Mouse (Mus musculus): Measurements from ENCODE around the gene Serpina3m. TPM values are rescaled to one million over a fixed set of nuclear protein-coding genes. Genes with fewer than 3 reads are reported as not detected.

Gene Serpina3m
- polyA plus RNA-seq, 1 experiment from 2014 or later, result not detected

GRCm38 (mm10) chr12:104433951-104434735, 95.9 kb downstream of the Serpina3m start:
- H3K4me3 ChIP-seq, result no peak overlapping the region
- no peaks in the 10 kb centered on the region for H3K27me3 ChIP-seq (replicated peaks)
- no peaks in the 10 kb centered on the region for H3K36me3 ChIP-seq
- H3K9ac ChIP-seq, result no peak overlapping the region
- H3K4me1 ChIP-seq, result no peaks in the 10 kb centered on the region; the same call in 1 of the 2 replicates
- H3K27ac ChIP-seq, result no peak overlapping the region; the same call in 1 of the 2 replicates
- peak; percentile 69 for ATAC-seq (ENCODE audit: low FRiP score, low read depth)
- 61% methylated on average over 20 of the region's 20 CpGs for WGBS
- H3K9me3 ChIP-seq, result no peaks in the 10 kb centered on the region
- H3K4me2 ChIP-seq (replicated peaks), result peak overlapping the region; percentile 30

- 11% methylated on average over 22 of the region's 22 CpGs for WGBS
- Histone ChIP-seq H3K27me3 (replicated peaks) (0 out of 2 replicates have a peak, but pooled peaks cover 3% of the 10 kb centered on the region), H3K4me3 (no peak overlapping the region), H3K9ac (no peak overlapping the region), H3K9me3 (no peaks in the 10 kb centered on the region), H3K27ac (no peak overlapping the region), H3K36me3 (no peaks in the 10 kb centered on the region), H3K4me2 (replicated peaks) (no peak overlapping the region), H3K4me1 (peaks cover 5% of the 10 kb centered on the region; the same call in 1 of the 2 replicates)
- ATAC-seq (ENCODE audit: low FRiP score, low read depth), result peak; percentile 71
Measured at GRCm38 (mm10) chr12:104440087-104440760, 101.9 kb downstream of the Serpina3m start.

GRCm38 (mm10) chr12:104443716-104444115, 105.4 kb downstream of the Serpina3m start:
- no peak overlapping the region for H3K27ac ChIP-seq
- ATAC-seq (ENCODE audit: low FRiP score, low read depth), result no peak
- H3K36me3 ChIP-seq, result no peaks in the 10 kb centered on the region
- peaks cover 5% of the 10 kb centered on the region; the same call in 1 of the 2 replicates for H3K4me1 ChIP-seq
- H3K4me2 ChIP-seq (replicated peaks), result no peak overlapping the region
- H3K4me3 ChIP-seq, result no peak overlapping the region
- H3K9me3 ChIP-seq, result no peaks in the 10 kb centered on the region
- no peak overlapping the region for H3K9ac ChIP-seq
- 87% methylated on average over 11 of the region's 11 CpGs for WGBS
- H3K27me3 ChIP-seq (replicated peaks), result 0 out of 2 replicates have a peak, but pooled peaks cover 3% of the 10 kb centered on the region

Other genes with a start within 250 kb of the Serpina3m start
- gene Serpina5, start 237.4 kb upstream of the Serpina3m start, polyA plus RNA-seq (2016; fragmentation: Nextera tagmentation; extraction: Ambion mirVana), result not detected in 2 replicates
- gene Serpina3a, start 225.8 kb upstream of the Serpina3m start, polyA plus RNA-seq (2016; fragmentation: Nextera tagmentation; extraction: Ambion mirVana), result not detected in 2 replicates
- not detected in 2 replicates for gene Serpina3b, start 210.5 kb upstream of the Serpina3m start, polyA plus RNA-seq (2016; fragmentation: Nextera tagmentation; extraction: Ambion mirVana)
- not detected in 2 replicates for gene Serpina3c, start 184.6 kb upstream of the Serpina3m start, polyA plus RNA-seq (2016; fragmentation: Nextera tagmentation; extraction: Ambion mirVana)
- not detected in 2 replicates for gene Serpina3f, start 123.9 kb upstream of the Serpina3m start, polyA plus RNA-seq (2016; fragmentation: Nextera tagmentation; extraction: Ambion mirVana)
- 1.9 and 2.1 TPM in 2 replicates for gene Serpina3g, start 102.2 kb upstream of the Serpina3m start, polyA plus RNA-seq (2016; fragmentation: Nextera tagmentation; extraction: Ambion mirVana)
- 0.30 TPM in 1 of 2 replicates, not detected in the other for gene Serpina3i, start 75.4 kb upstream of the Serpina3m start, polyA plus RNA-seq (2016; fragmentation: Nextera tagmentation; extraction: Ambion mirVana)
- not detected in 2 replicates for gene Serpina3j, start 23.9 kb upstream of the Serpina3m start, polyA plus RNA-seq (2016; fragmentation: Nextera tagmentation; extraction: Ambion mirVana)
- gene Serpina3k, start within 50 bp of the Serpina3m start, polyA plus RNA-seq (2016; fragmentation: Nextera tagmentation; extraction: Ambion mirVana), result not detected in 2 replicates
- 0.09 and 0.15 TPM in 2 replicates for gene Serpina3n, start 68.2 kb downstream of the Serpina3m start, polyA plus RNA-seq (2016; fragmentation: Nextera tagmentation; extraction: Ambion mirVana)
- 0.20 and 0.32 TPM in 2 replicates for gene Gsc, start 134.8 kb downstream of the Serpina3m start, polyA plus RNA-seq (2016; fragmentation: Nextera tagmentation; extraction: Ambion mirVana)

Data from neural tube, embryonic 12.5 days (tissue).